Mouse (Mus musculus) frontal cortex, postnatal 36 days (tissue): ENCODE measurements around the gene Olfr1043.
"Not testable (repeated sequence)": the region's sequence is repeated elsewhere in the genome, so short reads cannot be mapped to it uniquely, and the experiment has no call there.

Source experiments
- DNase-seq, 2 experiments: peaks; one replicate each; pipeline ENCODE4 v3.0.0; 2022; ENCODE audit warnings: low spot score in 2 of 2

Gene Olfr1043

GRCm38 (mm10) chr2:86167422-86167821 lies at the start of gene Olfr1043:
Gene Olfr1043 (minus strand): TSS chr2:86167522.
- no peak for DNase-seq

- DNase-seq = no peak
Measured at GRCm38 (mm10) chr2:86202909-86203308, 35.6 kb upstream of the Olfr1043 start, which contains the start of gene Olfr1045. Gene Olfr1045 (minus strand): TSS chr2:86203009.

- DNase-seq = no peak
Measured at GRCm38 (mm10) chr2:86195863-86196262, 28.5 kb upstream of the Olfr1043 start.

- no peak for DNase-seq
Measured at GRCm38 (mm10) chr2:86185583-86185982, 18.3 kb upstream of the Olfr1043 start, which contains the start of gene Olfr52. Gene Olfr52 (minus strand): TSS chr2:86185683.

GRCm38 (mm10) chr2:86179950-86180349 lies 12.6 kb upstream of the Olfr1043 start:
- no peak for DNase-seq

GRCm38 (mm10) chr2:86177720-86178119 lies 10.4 kb upstream of the Olfr1043 start, which contains the start of gene Olfr1044:
Gene Olfr1044 (minus strand): TSS chr2:86177820.
- no peak for DNase-seq

GRCm38 (mm10) chr2:86175422-86175821 lies 8.1 kb upstream of the Olfr1043 start:
- DNase-seq = not testable (repeated sequence)

- no peak for DNase-seq
Measured at GRCm38 (mm10) chr2:86161738-86162137, 5.6 kb downstream of the Olfr1043 start, which contains the start of gene Olfr1042. Gene Olfr1042 (minus strand): TSS chr2:86161838.

GRCm38 (mm10) chr2:86146632-86147031 lies 20.7 kb downstream of the Olfr1043 start, which contains the start of gene Olfr1040:
Gene Olfr1040 (minus strand): TSS chr2:86146732.
- DNase-seq = no peak

- DNase-seq = no peak
Measured at GRCm38 (mm10) chr2:86135828-86136227, 31.5 kb downstream of the Olfr1043 start, which contains the start of gene Olfr1039. Gene Olfr1039 (minus strand): TSS chr2:86135928.
